In the genomic region with DNA sequence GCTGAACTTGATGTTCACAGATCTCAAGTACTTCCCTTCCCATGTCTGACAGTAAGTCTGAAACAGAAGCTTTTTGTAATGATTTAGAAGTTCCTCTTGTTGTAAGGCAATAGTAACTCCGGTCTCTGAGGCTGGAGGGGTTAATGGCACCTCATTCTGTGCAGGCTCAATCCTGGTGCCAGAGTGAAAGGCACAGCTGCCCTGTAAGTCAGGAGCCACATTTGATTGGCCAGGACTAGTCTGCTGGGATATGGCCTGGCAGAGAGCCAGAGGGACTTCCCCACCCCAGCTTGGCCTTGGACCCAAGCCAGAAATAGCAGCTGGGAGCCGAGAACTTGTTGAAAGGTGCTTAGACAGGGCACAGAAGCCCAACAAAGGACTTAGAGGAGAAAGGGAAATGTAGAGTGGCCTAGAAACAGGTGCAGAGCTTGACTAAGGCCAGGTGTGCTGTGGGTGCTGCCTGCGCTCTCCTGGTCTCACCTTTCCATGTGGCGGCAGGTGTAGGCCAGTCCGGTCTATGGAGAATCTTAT, we compare ENCODE assay signal across 9 mouse cellular contexts. TPM values are rescaled to one million over a fixed set of nuclear protein-coding genes. Genes with fewer than 3 reads are reported as not detected.
DNase-seq lines count a peak whose midpoint lies in the region; ATAC-seq and TF ChIP-seq lines count a peak whose summit lies in the region.
"Had no signal": no experiment of that assay in that cellular context is flagged by ENCODE, and none has a peak within 500 bp of the region (broad histone marks: within the 10 kb centered on the region; RNA-seq: fewer than 3 reads in every experiment).

No protein-coding gene starts in this region.

- no peaks in the 10 kb centered on the region for H3K9me3 ChIP-seq in hindbrain, embryonic 16.5 days (ENCODE audit: control insufficient read depth, low read length)

- peak; percentile 75 for DNase-seq in MEL-GATA-1-ER (ENCODE audit: extremely low read depth, low read depth)
- peak; percentile 46 to 57 for DNase-seq in cerebellum, adult 18-20 months
- peak; percentile 83 for DNase-seq in gastrocnemius, adult 2 months
- DNase-seq in left cerebral cortex, adult 18-20 months (ENCODE audit: low spot score in 2 of 2), result peak; percentile 33 to 52
- DNase-seq in right cerebral cortex, postnatal 36 days (ENCODE audit: low spot score in 2 of 2), result peak; percentile 45 to 50

- H3K36me3 ChIP-seq in hindbrain, embryonic 16.5 days (ENCODE audit: control insufficient read depth, insufficient read depth, low read length), result peaks cover 22% of the 10 kb centered on the region

- no peak overlapping the region for H3K4me2 ChIP-seq in hindbrain, embryonic 16.5 days (ENCODE audit: low read length)

- intact Hi-C loops in gastrocnemius, adult 2 months (cut with DNase I), result no loop called here

- H3K4me1 ChIP-seq in hindbrain, embryonic 16.5 days (ENCODE audit: control insufficient read depth, insufficient read depth, low read depth, low read length), result peaks cover 15% of the 10 kb centered on the region

- no peaks in the 10 kb centered on the region for H3K27me3 ChIP-seq in hindbrain, embryonic 16.5 days (replicated peaks; ENCODE audit: control insufficient read depth, insufficient read depth, low read length)

- 28% methylated on average over 5 of the region's 5 CpGs for WGBS in hindbrain, embryonic 16.5 days

- no peak overlapping the region for H3K9ac ChIP-seq in hindbrain, embryonic 16.5 days (ENCODE audit: low read depth, low read length)

- peak; percentile 87 for ATAC-seq in hindbrain, embryonic 16.5 days
- peak; percentile 73 for ATAC-seq in megakaryocyte, adult 5-6 weeks (ENCODE audit: poor library complexity, severe bottlenecking)
- ATAC-seq in activated CD4-positive, CD25-positive, alpha-beta regulatory T cell, adult 4 months, result no peak

- no peak for TF ChIP-seq CTCF in gastrocnemius, adult 2 months (IDR thresholded peaks at IDR 0.05)

- H3K4me3 ChIP-seq in gastrocnemius, adult 2 months, result no peak overlapping the region
- H3K4me3 ChIP-seq in hindbrain, embryonic 16.5 days (ENCODE audit: low read length), result no peak overlapping the region

- H3K27ac ChIP-seq in gastrocnemius, adult 2 months, result no peak overlapping the region
- H3K27ac ChIP-seq in hindbrain, embryonic 16.5 days (ENCODE audit: low read depth, low read length), result peak overlapping the region; percentile 37; the same call in 1 of the 2 replicates
- H3K27ac ChIP-seq: macrophage had no signal

RNA-seq across cellular contexts. Expression of gene Trit1, which starts 34.3 kb away (rescaled TPM):
- 1 to 10 TPM; 6.0 to 7.2 TPM for total RNA-seq in gastrocnemius, adult 2 months (2021)
- 21.4 and 21.5 TPM in 2 replicates for polyA plus RNA-seq in hindbrain, embryonic 16.5 days (2015; fragmentation: Nextera tagmentation; extraction: Ambion mirVana)
- total RNA-seq in left cerebral cortex, adult 18-20 months (2021), result 10 to 100 TPM; 18.0 to 18.2 TPM
- 10.7 and 16.5 TPM in 2 replicates for total RNA-seq in megakaryocyte, adult 5-6 weeks (2015)
- 21.0 and 22.3 TPM in 2 replicates for total RNA-seq in megakaryocyte, adult 5-6 weeks (2017)
- 10 to 100 TPM; 16.5 to 17.2 TPM for polyA plus RNA-seq in activated CD4-positive, CD25-positive, alpha-beta regulatory T cell, adult 4 months (2017; shearing (Covaris generic))

RNA-seq across cellular contexts. Expression of gene Bmp8b, which starts 54.2 kb away (rescaled TPM):
- total RNA-seq in gastrocnemius, adult 2 months (2021), result not detected
- 0.56 and 0.58 TPM in 2 replicates for polyA plus RNA-seq in hindbrain, embryonic 16.5 days (2015; fragmentation: Nextera tagmentation; extraction: Ambion mirVana)
- total RNA-seq in left cerebral cortex, adult 18-20 months (2021), result under 1 TPM in 1 of 2 experiments, not detected in 1; 0.23 TPM
- total RNA-seq in megakaryocyte, adult 5-6 weeks (2015), result not detected in 2 replicates
- not detected in 2 replicates for total RNA-seq in megakaryocyte, adult 5-6 weeks (2017)
- polyA plus RNA-seq in activated CD4-positive, CD25-positive, alpha-beta regulatory T cell, adult 4 months (2017; shearing (Covaris generic)), result under 1 TPM in 1 of 2 experiments, not detected in 1; 0.20 TPM
- polyA plus RNA-seq: macrophage had no signal

RNA-seq across cellular contexts. Expression of gene Mycl, which starts 55.3 kb away (rescaled TPM):
- under 1 TPM; 0.13 to 0.42 TPM for total RNA-seq in gastrocnemius, adult 2 months (2021)
- polyA plus RNA-seq in hindbrain, embryonic 16.5 days (2015; fragmentation: Nextera tagmentation; extraction: Ambion mirVana), result 34.1 and 44.7 TPM in 2 replicates
- total RNA-seq in left cerebral cortex, adult 18-20 months (2021), result 1 to 10 TPM; 7.3 to 9.9 TPM
- total RNA-seq in megakaryocyte, adult 5-6 weeks (2015), result 2.6 and 4.0 TPM in 2 replicates
- 0.81 and 3.3 TPM in 2 replicates for total RNA-seq in megakaryocyte, adult 5-6 weeks (2017)
- polyA plus RNA-seq in activated CD4-positive, CD25-positive, alpha-beta regulatory T cell, adult 4 months (2017; shearing (Covaris generic)), result not detected
